Mouse (Mus musculus): ENCODE results near the gene Necap2. TPM values are rescaled to one million over a fixed set of nuclear protein-coding genes. Genes with fewer than 3 reads are reported as not detected.

Necap2 gene
- polyA plus RNA-seq, 1 experiment from 2014 or later = 79.8 TPM

GRCm38 (mm10) chr4:141088033-141088432 lies 9.9 kb upstream of the Necap2 start, which contains the start of gene Spata21:
TSS of gene Spata21 (plus strand) at chr4:141088333.
- H3K9ac ChIP-seq (ENCODE audit: low read depth, low read length) = no peak within 1 kb of the TSS
- H3K27ac ChIP-seq (ENCODE audit: low read depth, low read length) = no peak within 1 kb of the TSS
- ATAC-seq (ENCODE audit: low FRiP score, low TSS enrichment) = no peak
- no peak within 1 kb of the TSS for H3K4me3 ChIP-seq (ENCODE audit: low read length)
- H3K27me3 ChIP-seq (ENCODE audit: control insufficient read depth, insufficient read depth, low read length) = no peaks in the 10 kb centered on the region
- H3K36me3 ChIP-seq (ENCODE audit: control insufficient read depth, insufficient read depth, low read length) = no peaks in the 10 kb centered on the region
- H3K4me1 ChIP-seq (ENCODE audit: control insufficient read depth, insufficient read depth, low read length) = no peaks in the 10 kb centered on the region
- no peak within 1 kb of the TSS for H3K4me2 ChIP-seq (replicated peaks; ENCODE audit: low read depth, low read length)
- H3K9me3 ChIP-seq (ENCODE audit: control insufficient read depth, low read length) = peaks cover 3% of the 10 kb centered on the region; the same call in 1 of the 2 replicates
- WGBS = 74% methylated on average over 6 of the region's 6 CpGs

GRCm38 (mm10) chr4:141086862-141087261 lies 8.7 kb upstream of the Necap2 start:
- WGBS = 71% methylated on average over 10 of the region's 10 CpGs
- Histone ChIP-seq H3K27ac (ENCODE audit: low read depth, low read length) (no peak overlapping the region), H3K4me3 (ENCODE audit: low read length) (no peak overlapping the region), H3K36me3 (ENCODE audit: control insufficient read depth, insufficient read depth, low read length) (no peaks in the 10 kb centered on the region), H3K4me2 (replicated peaks; ENCODE audit: low read depth, low read length) (no peak overlapping the region), H3K9me3 (ENCODE audit: control insufficient read depth, low read length) (peaks cover 3% of the 10 kb centered on the region; the same call in 1 of the 2 replicates), H3K9ac (ENCODE audit: low read depth, low read length) (no peak overlapping the region), H3K4me1 (ENCODE audit: control insufficient read depth, insufficient read depth, low read length) (no peaks in the 10 kb centered on the region), H3K27me3 (ENCODE audit: control insufficient read depth, insufficient read depth, low read length) (no peaks in the 10 kb centered on the region)
- no peak; the same call in 1 of the 2 replicates for ATAC-seq (ENCODE audit: low FRiP score, low TSS enrichment)

- peak overlapping the region; percentile 99 for H3K4me3 ChIP-seq (ENCODE audit: low read length)
- H3K36me3 ChIP-seq (ENCODE audit: control insufficient read depth, insufficient read depth, low read length) = peaks cover 15% of the 10 kb centered on the region; the same call in 1 of the 2 replicates
- no peak overlapping the region for H3K9ac ChIP-seq (ENCODE audit: low read depth, low read length)
- no peak overlapping the region for H3K4me2 ChIP-seq (replicated peaks; ENCODE audit: low read depth, low read length)
- peaks cover 11% of the 10 kb centered on the region for H3K4me1 ChIP-seq (ENCODE audit: control insufficient read depth, insufficient read depth, low read length)
- no peak overlapping the region for H3K27ac ChIP-seq (ENCODE audit: low read depth, low read length)
- no peaks in the 10 kb centered on the region for H3K27me3 ChIP-seq (ENCODE audit: control insufficient read depth, insufficient read depth, low read length)
- no peak for ATAC-seq (ENCODE audit: low FRiP score, low TSS enrichment)
- peaks cover 3% of the 10 kb centered on the region; the same call in 1 of the 2 replicates for H3K9me3 ChIP-seq (ENCODE audit: control insufficient read depth, low read length)
- 77% methylated on average over 18 of the region's 18 CpGs for WGBS
Observed at GRCm38 (mm10) chr4:141078510-141079137, 467 bp upstream of the Necap2 start.

DNA sequence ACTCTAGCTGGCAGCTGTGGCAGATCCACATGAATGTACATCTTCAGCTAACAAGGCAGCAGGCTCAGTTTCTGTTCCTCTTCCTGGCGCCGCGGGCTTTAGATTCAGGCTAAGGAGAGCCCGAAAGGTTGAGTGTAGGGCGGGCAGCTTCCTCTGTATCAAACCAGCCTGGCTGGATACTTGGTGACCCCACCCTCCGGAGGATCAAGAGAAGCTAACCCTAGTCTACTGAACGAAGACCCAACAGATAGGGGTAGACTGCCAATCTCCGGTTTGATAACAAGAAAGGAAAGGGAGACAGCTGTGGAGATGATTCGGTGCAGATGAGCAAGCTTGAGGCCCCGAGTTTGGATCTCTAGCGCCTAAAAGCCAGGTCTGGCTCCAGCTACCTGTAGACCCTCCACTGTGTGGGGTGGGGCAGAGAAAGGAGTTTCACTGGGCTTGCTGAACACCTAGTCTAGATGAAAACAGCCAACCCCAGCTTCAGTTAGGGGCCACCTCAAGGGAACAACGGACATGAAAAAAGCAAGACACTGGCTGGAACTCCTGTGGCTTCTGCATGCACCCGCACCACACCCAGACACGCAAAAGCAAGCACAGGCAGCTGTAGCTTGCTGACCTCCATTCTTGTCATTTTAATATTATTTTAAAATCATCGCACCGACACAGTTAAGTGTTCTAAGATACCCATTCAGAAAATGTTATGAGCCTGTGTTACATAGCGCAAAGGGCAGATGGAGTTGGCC lies 1.2 kb downstream of the Necap2 start:
- H3K27me3 ChIP-seq (ENCODE audit: control insufficient read depth, insufficient read depth, low read length) = no peaks in the 10 kb centered on the region
- H3K4me2 ChIP-seq (replicated peaks; ENCODE audit: low read depth, low read length) = peak overlapping the region; percentile 97
- H3K36me3 ChIP-seq (ENCODE audit: control insufficient read depth, insufficient read depth, low read length) = peaks cover 31% of the 10 kb centered on the region
- H3K4me1 ChIP-seq (ENCODE audit: control insufficient read depth, insufficient read depth, low read length) = peaks cover 11% of the 10 kb centered on the region
- peak overlapping the region; percentile 99 for H3K4me3 ChIP-seq (ENCODE audit: low read length)
- 82% methylated on average over 17 of the region's 17 CpGs for WGBS
- no peaks in the 10 kb centered on the region for H3K9me3 ChIP-seq (ENCODE audit: control insufficient read depth, low read length)
- peak overlapping the region; percentile 87 for H3K9ac ChIP-seq (ENCODE audit: low read depth, low read length)
- no peak for ATAC-seq (ENCODE audit: low FRiP score, low TSS enrichment)
- H3K27ac ChIP-seq (ENCODE audit: low read depth, low read length) = peak overlapping the region; percentile 11; the same call in 1 of the 2 replicates

GRCm38 (mm10) chr4:141074109-141074508 lies 4.0 kb downstream of the Necap2 start:
- H3K36me3 ChIP-seq (ENCODE audit: control insufficient read depth, insufficient read depth, low read length) = peaks cover 55% of the 10 kb centered on the region
- H3K27me3 ChIP-seq (ENCODE audit: control insufficient read depth, insufficient read depth, low read length) = no peaks in the 10 kb centered on the region
- peaks cover 11% of the 10 kb centered on the region for H3K4me1 ChIP-seq (ENCODE audit: control insufficient read depth, insufficient read depth, low read length)
- WGBS = 91% methylated on average over 4 of the region's 4 CpGs
- H3K4me2 ChIP-seq (replicated peaks; ENCODE audit: low read depth, low read length) = no peak overlapping the region
- no peak overlapping the region for H3K9ac ChIP-seq (ENCODE audit: low read depth, low read length)
- no peak for ATAC-seq (ENCODE audit: low FRiP score, low TSS enrichment)
- H3K9me3 ChIP-seq (ENCODE audit: control insufficient read depth, low read length) = no peaks in the 10 kb centered on the region
- no peak overlapping the region for H3K4me3 ChIP-seq (ENCODE audit: low read length)
- H3K27ac ChIP-seq (ENCODE audit: low read depth, low read length) = no peak overlapping the region

- H3K9ac ChIP-seq (ENCODE audit: low read depth, low read length) = no peak overlapping the region
- no peak for ATAC-seq (ENCODE audit: low FRiP score, low TSS enrichment)
- peaks cover 11% of the 10 kb centered on the region for H3K4me1 ChIP-seq (ENCODE audit: control insufficient read depth, insufficient read depth, low read length)
- H3K4me2 ChIP-seq (replicated peaks; ENCODE audit: low read depth, low read length) = no peak overlapping the region
- peaks cover 60% of the 10 kb centered on the region for H3K36me3 ChIP-seq (ENCODE audit: control insufficient read depth, insufficient read depth, low read length)
- no peaks in the 10 kb centered on the region for H3K9me3 ChIP-seq (ENCODE audit: control insufficient read depth, low read length)
- 86% methylated on average over 9 of the region's 9 CpGs for WGBS
- H3K4me3 ChIP-seq (ENCODE audit: low read length) = no peak overlapping the region
- no peaks in the 10 kb centered on the region for H3K27me3 ChIP-seq (ENCODE audit: control insufficient read depth, insufficient read depth, low read length)
- no peak overlapping the region for H3K27ac ChIP-seq (ENCODE audit: low read depth, low read length)
Observed at GRCm38 (mm10) chr4:141073661-141074060, 4.5 kb downstream of the Necap2 start.

GRCm38 (mm10) chr4:141072502-141072901 lies 5.7 kb downstream of the Necap2 start:
- Histone ChIP-seq H3K4me1 (ENCODE audit: control insufficient read depth, insufficient read depth, low read length) (peaks cover 11% of the 10 kb centered on the region), H3K9me3 (ENCODE audit: control insufficient read depth, low read length) (no peaks in the 10 kb centered on the region), H3K27me3 (ENCODE audit: control insufficient read depth, insufficient read depth, low read length) (no peaks in the 10 kb centered on the region), H3K36me3 (ENCODE audit: control insufficient read depth, insufficient read depth, low read length) (peaks cover 71% of the 10 kb centered on the region), H3K9ac (ENCODE audit: low read depth, low read length) (no peak overlapping the region), H3K4me3 (ENCODE audit: low read length) (no peak overlapping the region), H3K27ac (ENCODE audit: low read depth, low read length) (no peak overlapping the region), H3K4me2 (replicated peaks; ENCODE audit: low read depth, low read length) (no peak overlapping the region)
- no peak for ATAC-seq (ENCODE audit: low FRiP score, low TSS enrichment)
- 90% methylated on average over 11 of the region's 11 CpGs for WGBS

DNA sequence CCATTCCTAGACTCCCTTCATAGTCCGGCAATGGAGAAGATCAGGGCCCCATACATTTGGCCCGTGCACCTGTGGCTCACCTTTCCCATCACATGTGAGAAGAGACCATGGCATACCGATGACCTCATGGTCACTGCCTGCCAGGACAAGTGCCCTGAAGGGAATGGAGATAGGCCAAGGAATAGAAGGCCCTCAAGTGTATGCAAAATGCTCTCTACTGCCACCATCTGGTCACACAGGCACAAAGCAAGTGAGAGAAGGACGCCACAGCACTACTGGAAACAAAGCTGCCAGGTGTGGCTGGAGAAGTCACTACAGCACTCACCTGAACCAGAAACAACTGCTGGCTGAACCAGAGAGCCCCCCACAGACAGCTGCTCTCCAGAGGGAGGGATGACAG lies 8.4 kb downstream of the Necap2 start:
- no peak for ATAC-seq (ENCODE audit: low FRiP score, low TSS enrichment)
- H3K4me1 ChIP-seq (ENCODE audit: control insufficient read depth, insufficient read depth, low read length) = no peaks in the 10 kb centered on the region

GRCm38 (mm10) chr4:141068655-141069054 lies 9.5 kb downstream of the Necap2 start:
- Histone ChIP-seq H3K4me2 (replicated peaks; ENCODE audit: low read depth, low read length) (no peak overlapping the region), H3K36me3 (ENCODE audit: control insufficient read depth, insufficient read depth, low read length) (peaks cover 78% of the 10 kb centered on the region), H3K27me3 (ENCODE audit: control insufficient read depth, insufficient read depth, low read length) (no peaks in the 10 kb centered on the region), H3K27ac (ENCODE audit: low read depth, low read length) (no peak overlapping the region), H3K9ac (ENCODE audit: low read depth, low read length) (no peak overlapping the region), H3K4me3 (ENCODE audit: low read length) (no peak overlapping the region), H3K4me1 (ENCODE audit: control insufficient read depth, insufficient read depth, low read length) (no peaks in the 10 kb centered on the region), H3K9me3 (ENCODE audit: control insufficient read depth, low read length) (no peaks in the 10 kb centered on the region)
- 92% methylated on average over 8 of the region's 8 CpGs for WGBS
- no peak for ATAC-seq (ENCODE audit: low FRiP score, low TSS enrichment)

More for the DNA sequence above, 8.4 kb downstream of the Necap2 start:
- no peak overlapping the region for H3K9ac ChIP-seq (ENCODE audit: low read depth, low read length)
- H3K9me3 ChIP-seq (ENCODE audit: control insufficient read depth, low read length) = no peaks in the 10 kb centered on the region
- H3K36me3 ChIP-seq (ENCODE audit: control insufficient read depth, insufficient read depth, low read length) = peaks cover 87% of the 10 kb centered on the region
- H3K4me2 ChIP-seq (replicated peaks; ENCODE audit: low read depth, low read length) = no peak overlapping the region
- WGBS = 61% methylated on average over 4 of the region's 4 CpGs
- no peak overlapping the region for H3K4me3 ChIP-seq (ENCODE audit: low read length)
- no peaks in the 10 kb centered on the region for H3K27me3 ChIP-seq (ENCODE audit: control insufficient read depth, insufficient read depth, low read length)
- no peak overlapping the region for H3K27ac ChIP-seq (ENCODE audit: low read depth, low read length)

Data from kidney, embryonic 14.5 days (tissue).